Mouse (Mus musculus): Measurements from ENCODE around the gene Acap2. TPM values are rescaled to one million over a fixed set of nuclear protein-coding genes. Genes with fewer than 3 reads are reported as not detected.
A peak's percentile ranks its signal among the peaks of the same experiment; 100 is the strongest.

The Acap2 gene
- total and polyA plus RNA-seq, 2 experiments from 2014 or later, result 7.0 to 13.2 TPM

DNA sequence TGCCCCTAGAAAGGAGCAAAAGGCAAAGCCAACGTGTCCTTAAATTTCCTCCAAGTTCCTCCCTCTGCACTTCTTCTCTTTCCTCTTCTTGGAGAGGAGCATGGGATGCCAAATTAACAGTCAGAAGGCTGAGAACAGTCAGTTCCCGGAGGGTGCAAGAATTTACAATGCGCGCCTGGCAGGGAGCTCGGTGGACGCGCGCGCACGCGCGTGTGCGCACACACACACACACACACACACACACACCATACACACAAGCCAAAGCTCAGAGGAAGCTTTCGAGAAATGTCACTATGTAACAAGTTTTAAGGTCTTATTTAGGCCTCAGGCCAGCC is 1.5 kb downstream of the Acap2 start:
- Histone ChIP-seq H3K36me3 (replicated peaks; ENCODE audit: control insufficient read depth, insufficient read depth, low read length) (no peaks in the 10 kb centered on the region), H3K4me1 (ENCODE audit: control insufficient read depth, insufficient read depth) (peaks cover 15% of the 10 kb centered on the region), H3K4me2 (ENCODE audit: low read depth, low read length) (peak overlapping the region; percentile 85), H3K27ac (ENCODE audit: low read depth) (peak overlapping the region; percentile 92), H3K4me3 (ENCODE audit: low read depth, low read length) (peak overlapping the region; percentile 84), H3K9ac (replicated peaks; ENCODE audit: low read depth, low read length) (peak overlapping the region; percentile 88), H3K27me3 (ENCODE audit: control insufficient read depth, insufficient read depth, low read length) (no peaks in the 10 kb centered on the region), H3K9me3 (replicated peaks; ENCODE audit: control insufficient read depth, low read length) (no peaks in the 10 kb centered on the region)
- no peak for TF ChIP-seq EP300 (IDR thresholded peaks at IDR 0.05; ENCODE audit: low read depth)
- TF ChIP-seq CTCF (IDR thresholded peaks at IDR 0.05; ENCODE audit: low read depth), result no peak
- no peak for ATAC-seq (ENCODE audit: insufficient read depth, low read depth)
- 9% methylated on average over 14 of the region's 14 CpGs for WGBS
- DNase-seq (ENCODE audit: low spot score), result peak; percentile 53

DNA sequence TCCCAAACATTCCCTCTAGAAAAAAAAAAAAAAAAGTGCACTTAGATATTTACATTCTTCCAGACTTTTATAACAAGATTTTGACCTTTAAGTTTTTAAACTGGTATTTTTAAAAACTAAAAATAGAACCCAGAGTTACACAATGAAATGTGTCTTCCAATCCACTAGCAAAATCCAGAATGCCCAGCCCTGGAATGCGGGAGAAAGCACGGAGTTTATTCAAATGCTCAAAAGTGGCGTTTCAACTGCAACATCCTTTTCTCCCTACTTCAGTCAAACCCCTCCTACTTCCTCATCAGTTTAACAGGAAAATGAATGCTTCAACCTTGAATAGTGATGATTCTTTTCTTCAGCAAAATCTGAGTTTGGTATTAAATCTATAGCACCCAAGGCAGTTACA is 4.1 kb downstream of the Acap2 start:
- Histone ChIP-seq H3K27me3 (ENCODE audit: control insufficient read depth, insufficient read depth, low read length) (no peaks in the 10 kb centered on the region), H3K4me2 (ENCODE audit: low read depth, low read length) (no peak overlapping the region), H3K36me3 (replicated peaks; ENCODE audit: control insufficient read depth, insufficient read depth, low read length) (no peaks in the 10 kb centered on the region), H3K27ac (ENCODE audit: low read depth) (no peak overlapping the region), H3K9ac (replicated peaks; ENCODE audit: low read depth, low read length) (no peak overlapping the region), H3K9me3 (replicated peaks; ENCODE audit: control insufficient read depth, low read length) (no peaks in the 10 kb centered on the region), H3K4me1 (ENCODE audit: control insufficient read depth, insufficient read depth) (peaks cover 19% of the 10 kb centered on the region), H3K4me3 (ENCODE audit: low read depth, low read length) (no peak overlapping the region)
- DNase-seq (ENCODE audit: low spot score) (no peak), ATAC-seq (ENCODE audit: insufficient read depth, low read depth) (no peak)
- 65% methylated on average over 3 of the region's 3 CpGs for WGBS
- TF ChIP-seq EP300 (IDR thresholded peaks at IDR 0.05; ENCODE audit: low read depth), result no peak
- no peak for TF ChIP-seq CTCF (IDR thresholded peaks at IDR 0.05; ENCODE audit: low read depth)

DNA sequence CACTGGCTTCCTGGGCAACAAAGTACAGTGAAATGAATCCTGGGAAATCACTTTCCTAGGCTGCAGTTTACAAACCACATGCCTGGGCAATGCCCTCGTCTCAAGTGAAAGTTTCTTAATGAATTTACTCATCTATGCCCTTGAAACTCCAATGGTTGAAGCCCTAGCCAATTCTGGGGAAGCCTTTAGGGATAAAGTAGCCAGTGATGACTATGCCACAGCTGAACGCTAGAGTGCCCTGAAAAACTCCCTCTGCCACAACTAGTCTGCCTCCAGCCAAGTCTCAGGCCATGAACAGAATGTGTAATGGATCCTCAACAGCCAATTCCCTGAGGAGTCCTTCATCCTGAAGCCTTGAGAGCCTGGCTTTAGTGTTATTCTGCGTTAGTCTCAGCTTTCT is 8.5 kb downstream of the Acap2 start:
- ATAC-seq (ENCODE audit: insufficient read depth, low read depth) (no peak), DNase-seq (ENCODE audit: low spot score) (no peak)
- Histone ChIP-seq H3K4me2 (ENCODE audit: low read depth, low read length) (no peak overlapping the region), H3K9me3 (replicated peaks; ENCODE audit: control insufficient read depth, low read length) (no peaks in the 10 kb centered on the region), H3K4me1 (ENCODE audit: control insufficient read depth, insufficient read depth) (peaks cover 14% of the 10 kb centered on the region; the same call in 1 of the 2 replicates), H3K9ac (replicated peaks; ENCODE audit: low read depth, low read length) (no peak overlapping the region), H3K4me3 (ENCODE audit: low read depth, low read length) (no peak overlapping the region), H3K27ac (ENCODE audit: low read depth) (no peak overlapping the region), H3K36me3 (replicated peaks; ENCODE audit: control insufficient read depth, insufficient read depth, low read length) (no peaks in the 10 kb centered on the region), H3K27me3 (ENCODE audit: control insufficient read depth, insufficient read depth, low read length) (no peaks in the 10 kb centered on the region)
- no peak for TF ChIP-seq CTCF (IDR thresholded peaks at IDR 0.05; ENCODE audit: low read depth)
- no peak for TF ChIP-seq EP300 (IDR thresholded peaks at IDR 0.05; ENCODE audit: low read depth)
- 74% methylated on average over 3 of the region's 3 CpGs for WGBS

DNA sequence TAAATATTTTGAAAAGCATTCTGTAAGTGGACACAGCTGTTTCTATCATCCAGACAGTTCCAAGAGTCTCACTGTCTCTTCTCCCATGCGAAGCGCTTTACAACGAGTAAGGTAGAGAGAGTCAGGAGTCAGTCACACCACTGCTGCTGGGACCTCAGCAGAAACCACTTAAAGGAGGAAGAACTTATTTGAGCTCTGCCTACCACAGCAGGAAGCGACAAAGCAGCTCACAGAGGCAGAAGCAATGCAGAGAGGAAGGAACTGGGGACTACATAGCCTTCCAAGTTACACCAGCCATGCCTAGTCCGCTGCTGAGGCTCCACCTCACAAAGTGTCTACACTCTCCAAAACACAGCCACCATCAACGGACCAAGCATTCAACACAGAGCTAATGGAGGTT is 9.2 kb downstream of the Acap2 start:
- TF ChIP-seq CTCF (IDR thresholded peaks at IDR 0.05; ENCODE audit: low read depth), result no peak
- TF ChIP-seq EP300 (IDR thresholded peaks at IDR 0.05; ENCODE audit: low read depth), result no peak
- Histone ChIP-seq H3K36me3 (replicated peaks; ENCODE audit: control insufficient read depth, insufficient read depth, low read length) (no peaks in the 10 kb centered on the region), H3K9me3 (replicated peaks; ENCODE audit: control insufficient read depth, low read length) (no peaks in the 10 kb centered on the region), H3K27ac (ENCODE audit: low read depth) (no peak overlapping the region; the same call in 1 of the 2 replicates), H3K27me3 (ENCODE audit: control insufficient read depth, insufficient read depth, low read length) (no peaks in the 10 kb centered on the region), H3K4me1 (ENCODE audit: control insufficient read depth, insufficient read depth) (peaks cover 14% of the 10 kb centered on the region; the same call in 1 of the 2 replicates), H3K4me2 (ENCODE audit: low read depth, low read length) (no peak overlapping the region), H3K4me3 (ENCODE audit: low read depth, low read length) (no peak overlapping the region), H3K9ac (replicated peaks; ENCODE audit: low read depth, low read length) (no peak overlapping the region)
- WGBS, result 33% methylated on average over 6 of the region's 6 CpGs
- ATAC-seq (ENCODE audit: insufficient read depth, low read depth), result no peak
- no peak for DNase-seq (ENCODE audit: low spot score)

DNA sequence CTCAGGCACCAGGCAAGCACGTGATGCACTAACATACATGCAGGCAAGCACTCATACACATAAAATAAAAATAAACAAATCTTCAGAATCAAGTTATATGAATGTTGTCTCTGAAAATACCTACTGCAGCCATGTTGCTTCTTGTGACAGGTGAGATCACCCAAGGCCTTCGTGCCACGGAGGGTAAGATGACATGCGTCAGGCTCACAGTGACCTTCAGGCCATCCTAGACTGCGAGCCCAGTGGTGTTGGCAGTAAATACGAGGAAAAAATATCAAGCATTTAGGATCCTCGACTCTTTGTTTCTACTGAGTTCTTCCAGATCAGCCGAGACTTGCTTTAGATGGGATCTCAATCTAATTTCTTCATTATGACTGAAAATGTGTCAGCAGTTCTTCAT is 10.6 kb downstream of the Acap2 start:
- ATAC-seq (ENCODE audit: insufficient read depth, low read depth), result no peak
- no peaks in the 10 kb centered on the region for H3K9me3 ChIP-seq (replicated peaks; ENCODE audit: control insufficient read depth, low read length)
- TF ChIP-seq CTCF (IDR thresholded peaks at IDR 0.05; ENCODE audit: low read depth) (no peak), EP300 (IDR thresholded peaks at IDR 0.05; ENCODE audit: low read depth) (no peak)
- H3K9ac ChIP-seq (replicated peaks; ENCODE audit: low read depth, low read length), result no peak overlapping the region
- no peaks in the 10 kb centered on the region for H3K36me3 ChIP-seq (replicated peaks; ENCODE audit: control insufficient read depth, insufficient read depth, low read length)
- H3K4me2 ChIP-seq (ENCODE audit: low read depth, low read length), result no peak overlapping the region
- DNase-seq (ENCODE audit: low spot score), result no peak
- H3K27ac ChIP-seq (ENCODE audit: low read depth), result no peak overlapping the region
- peaks cover 17% of the 10 kb centered on the region; the same call in 1 of the 2 replicates for H3K4me1 ChIP-seq (ENCODE audit: control insufficient read depth, insufficient read depth)
- no peaks in the 10 kb centered on the region for H3K27me3 ChIP-seq (ENCODE audit: control insufficient read depth, insufficient read depth, low read length)
- WGBS, result 90% methylated on average over 8 of the region's 8 CpGs
- H3K4me3 ChIP-seq (ENCODE audit: low read depth, low read length), result no peak overlapping the region

DNA sequence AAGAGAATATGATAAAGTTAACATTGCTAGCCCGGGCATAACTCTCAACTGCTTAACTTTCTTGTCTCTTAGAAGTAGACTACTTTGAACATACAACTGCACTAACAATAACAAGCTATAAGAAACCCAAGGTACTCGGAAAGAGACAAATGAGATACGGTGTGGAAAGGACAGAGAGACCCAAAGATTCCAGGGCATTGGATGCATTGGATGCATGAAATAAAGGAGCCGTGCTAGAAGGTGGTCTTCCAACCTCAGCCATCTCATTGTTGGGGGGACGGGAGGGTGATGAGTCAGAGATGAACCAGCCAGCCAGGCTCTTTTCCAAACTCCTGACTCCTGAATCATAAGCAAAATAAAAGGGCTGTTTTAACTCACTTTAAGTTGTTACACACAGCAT is 11.8 kb downstream of the Acap2 start:
- Histone ChIP-seq H3K36me3 (replicated peaks; ENCODE audit: control insufficient read depth, insufficient read depth, low read length) (no peaks in the 10 kb centered on the region), H3K4me2 (ENCODE audit: low read depth, low read length) (no peak overlapping the region), H3K4me1 (ENCODE audit: control insufficient read depth, insufficient read depth) (peaks cover 22% of the 10 kb centered on the region), H3K9me3 (replicated peaks; ENCODE audit: control insufficient read depth, low read length) (no peaks in the 10 kb centered on the region), H3K4me3 (ENCODE audit: low read depth, low read length) (no peak overlapping the region), H3K9ac (replicated peaks; ENCODE audit: low read depth, low read length) (no peak overlapping the region), H3K27me3 (ENCODE audit: control insufficient read depth, insufficient read depth, low read length) (no peaks in the 10 kb centered on the region), H3K27ac (ENCODE audit: low read depth) (no peak overlapping the region)
- no peak for TF ChIP-seq EP300 (IDR thresholded peaks at IDR 0.05; ENCODE audit: low read depth)
- no peak for TF ChIP-seq CTCF (IDR thresholded peaks at IDR 0.05; ENCODE audit: low read depth)
- 74% methylated on average over 5 of the region's 5 CpGs for WGBS
- ATAC-seq (ENCODE audit: insufficient read depth, low read depth) (no peak), DNase-seq (ENCODE audit: low spot score) (no peak)

Data from heart, postnatal 0 days (tissue).